Mouse (Mus musculus) hindbrain, embryonic 15.5 days (tissue): ENCODE measurements around the gene Lamb1. TPM values are rescaled to one million over a fixed set of nuclear protein-coding genes. Genes with fewer than 3 reads are reported as not detected.

Source experiments
- ATAC-seq: fragments of 200-750 bp; cut with Nextera tagmentation; 2 replicates; pipeline ENCODE4 v1.8.0; 2017; ENCODE audit warnings: low read depth, moderate number of reproducible peaks, moderate TSS enrichment; ENCODE audit not compliant: low FRiP score
- H3K27ac ChIP-seq: fragments of 300-500 bp; sonication (generic); replicated peaks from 2 replicates; pipeline ENCODE4 v1.5.1; 2015; ENCODE audit warnings: mild to moderate bottlenecking, inconsistent platforms
- H3K27me3 ChIP-seq: fragments of 300-500 bp; sonication (generic); 2 replicates; pipeline ENCODE4 v1.6.1; 2015; ENCODE audit warnings: control low read depth, inconsistent platforms
- H3K36me3 ChIP-seq: fragments of 300-500 bp; sonication (generic); 2 replicates; pipeline ENCODE4 v1.6.1; 2015; ENCODE audit warnings: control low read depth, inconsistent platforms
- H3K4me1 ChIP-seq: fragments of 300-500 bp; sonication (generic); replicated peaks from 2 replicates; pipeline ENCODE4 v1.6.1; 2015; ENCODE audit warnings: control low read depth, inconsistent platforms
- H3K4me2 ChIP-seq: fragments of 300-500 bp; sonication (generic); 2 replicates; pipeline ENCODE4 v1.6.1; 2015; ENCODE audit warnings: moderate library complexity, mild to moderate bottlenecking, inconsistent platforms
- H3K4me3 ChIP-seq: fragments of 300-500 bp; sonication (generic); 2 replicates; pipeline ENCODE4 v1.5.1; 2015; ENCODE audit warnings: mild to moderate bottlenecking, inconsistent platforms
- H3K9ac ChIP-seq: fragments of 300-500 bp; sonication (generic); 2 replicates; pipeline ENCODE4 v1.6.1; 2015; ENCODE audit warnings: inconsistent platforms
- H3K9me3 ChIP-seq: fragments of 300-500 bp; sonication (generic); 2 replicates; pipeline ENCODE4 v1.6.1; 2016; ENCODE audit warnings: control low read depth, inconsistent platforms
- WGBS: fragments of 180-500 bp; shearing (Covaris S2); methylation state at CpG from one replicate; pipeline ENCODE4 v1.1.7; 2015; 5-methylcytosine and 5-hydroxymethylcytosine counted together
- polyA plus RNA-seq: library from polyadenylated mRNA; unstranded; fragments of >200 nt; fragmentation: Nextera tagmentation; extraction: Ambion mirVana; gene quantifications from 2 replicates; pipeline ENCODE4 v1.2.1, GENCODE M21; 2015

Gene Lamb1
- polyA plus RNA-seq, 1 experiment from 2014 or later: 18.4 TPM

DNA sequence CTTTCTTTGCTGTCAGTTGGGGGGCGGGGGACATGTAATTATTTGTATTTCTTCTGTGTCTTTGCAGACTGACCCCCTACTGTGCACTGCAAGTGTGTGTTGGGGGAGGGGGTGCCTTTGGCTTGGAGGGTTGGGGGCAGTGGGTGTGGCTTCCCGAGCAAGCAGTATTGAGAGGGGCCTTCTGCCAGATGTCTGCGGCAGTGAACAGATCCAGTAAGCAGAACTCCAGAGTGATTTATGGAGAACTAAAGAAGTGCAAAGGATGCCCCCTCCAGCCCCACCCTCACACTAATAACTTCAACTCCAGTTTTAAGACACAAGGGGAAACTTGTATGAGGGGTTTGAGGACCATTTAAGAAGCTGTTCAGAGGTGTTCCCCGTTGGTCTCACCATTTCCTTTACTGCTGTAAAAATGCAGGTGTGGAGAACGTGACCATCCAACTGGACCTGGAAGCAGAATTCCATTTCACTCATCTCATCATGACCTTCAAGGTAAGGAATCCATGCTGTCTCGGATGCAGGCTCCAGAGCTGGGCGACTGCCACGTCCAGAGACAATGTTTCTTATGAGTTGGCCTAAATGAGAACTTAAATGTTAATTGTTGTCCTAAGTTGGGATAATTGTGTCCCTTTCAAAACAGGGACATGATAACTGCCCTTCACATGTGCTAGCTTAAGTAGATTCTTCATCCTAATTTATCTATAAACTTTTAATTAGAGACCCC is 7.1 kb downstream of the Lamb1 start:
- Histone ChIP-seq H3K27ac (no peak overlapping the region), H3K4me3 (no peak overlapping the region), H3K9ac (no peak overlapping the region), H3K36me3 (no peaks in the 10 kb centered on the region), H3K4me2 (no peak overlapping the region), H3K9me3 (no peaks in the 10 kb centered on the region), H3K27me3 (peaks cover 4% of the 10 kb centered on the region; the same call in 1 of the 2 replicates), H3K4me1 (no peaks in the 10 kb centered on the region; the same call in 1 of the 2 replicates)
- whole genome bisulfite sequencing: 66% methylated on average over 8 of the region's 8 CpGs
- no peak for ATAC-seq

DNA sequence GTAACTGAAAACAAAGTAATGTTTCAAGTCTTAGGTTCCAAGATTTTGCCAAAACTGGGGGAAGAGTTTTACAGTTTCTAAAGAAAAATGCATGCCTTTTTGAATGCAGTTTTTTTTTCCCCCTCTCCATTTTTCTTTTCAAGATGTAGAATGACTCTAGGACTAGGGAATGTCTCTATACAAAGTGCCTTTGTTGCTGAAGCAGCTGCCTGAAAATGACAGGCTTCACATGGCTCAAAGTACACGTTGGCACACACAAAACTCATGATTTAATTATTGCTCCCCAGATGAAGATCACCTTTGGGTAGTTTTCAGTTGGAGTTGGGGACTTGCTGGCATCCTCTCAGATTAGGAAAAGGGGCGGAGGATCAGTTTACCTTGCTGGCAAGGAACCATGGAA is 7.8 kb downstream of the Lamb1 start:
- 66% methylated on average over 2 of the region's 2 CpGs for WGBS
- ATAC-seq: no peak
- Histone ChIP-seq H3K27me3 (peaks cover 1% of the 10 kb centered on the region; the same call in 1 of the 2 replicates), H3K27ac (no peak overlapping the region), H3K4me2 (no peak overlapping the region), H3K9me3 (no peaks in the 10 kb centered on the region), H3K4me1 (no peaks in the 10 kb centered on the region; the same call in 1 of the 2 replicates), H3K4me3 (no peak overlapping the region), H3K9ac (no peak overlapping the region), H3K36me3 (no peaks in the 10 kb centered on the region)

DNA sequence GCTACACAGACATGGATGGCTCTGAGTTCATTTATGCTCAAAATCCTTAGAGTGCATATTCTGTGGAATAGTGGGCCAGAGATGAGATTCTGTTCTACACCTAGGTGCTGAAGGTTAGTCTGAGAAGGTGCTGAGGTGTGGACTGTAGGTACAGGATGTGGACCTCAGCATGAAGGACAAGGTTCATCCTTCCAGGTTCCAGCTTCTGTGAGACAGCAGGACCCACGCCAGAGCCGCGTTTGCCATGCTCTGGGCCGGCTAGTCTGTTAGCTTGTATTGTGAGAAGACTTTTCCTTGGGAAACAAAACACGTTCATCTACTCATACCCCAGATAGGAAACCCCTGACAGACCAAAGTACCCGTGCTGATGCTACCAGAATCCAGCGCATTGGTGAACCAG is 8.6 kb downstream of the Lamb1 start:
- no peak overlapping the region for H3K4me3 ChIP-seq
- H3K27me3 ChIP-seq: no peaks in the 10 kb centered on the region
- no peak overlapping the region for H3K9ac ChIP-seq
- no peak overlapping the region for H3K4me2 ChIP-seq
- WGBS: 96% methylated on average over 7 of the region's 7 CpGs
- no peak overlapping the region for H3K27ac ChIP-seq
- H3K9me3 ChIP-seq: no peaks in the 10 kb centered on the region
- H3K4me1 ChIP-seq: no peaks in the 10 kb centered on the region; the same call in 1 of the 2 replicates
- no peak for ATAC-seq
- H3K36me3 ChIP-seq: no peaks in the 10 kb centered on the region

DNA sequence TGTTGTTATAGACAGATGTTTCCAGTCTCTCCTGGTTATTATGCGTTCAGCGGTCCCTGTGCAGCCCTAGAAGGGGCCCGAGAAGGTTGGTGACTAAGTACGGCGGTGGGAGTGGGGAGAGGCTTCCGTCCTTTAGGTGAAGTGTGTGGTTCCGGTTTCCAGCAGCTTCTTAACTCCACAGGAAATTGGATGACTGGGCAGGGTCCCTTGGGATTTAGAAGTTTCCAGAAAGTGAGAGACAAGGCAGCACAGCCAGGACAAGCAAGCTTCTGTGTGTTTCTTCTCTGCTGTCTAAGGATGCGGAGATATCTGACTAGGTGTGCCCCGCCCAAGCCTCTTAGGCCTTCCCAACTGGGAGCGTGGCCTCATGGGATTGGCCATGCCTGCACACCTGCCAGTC is 10.4 kb downstream of the Lamb1 start:
- Histone ChIP-seq H3K9ac (no peak overlapping the region), H3K4me1 (no peaks in the 10 kb centered on the region; the same call in 1 of the 2 replicates), H3K4me3 (no peak overlapping the region), H3K36me3 (no peaks in the 10 kb centered on the region), H3K4me2 (no peak overlapping the region), H3K27me3 (no peaks in the 10 kb centered on the region), H3K9me3 (no peaks in the 10 kb centered on the region), H3K27ac (no peak overlapping the region)
- 87% methylated on average over 10 of the region's 10 CpGs for WGBS
- no peak for ATAC-seq

DNA sequence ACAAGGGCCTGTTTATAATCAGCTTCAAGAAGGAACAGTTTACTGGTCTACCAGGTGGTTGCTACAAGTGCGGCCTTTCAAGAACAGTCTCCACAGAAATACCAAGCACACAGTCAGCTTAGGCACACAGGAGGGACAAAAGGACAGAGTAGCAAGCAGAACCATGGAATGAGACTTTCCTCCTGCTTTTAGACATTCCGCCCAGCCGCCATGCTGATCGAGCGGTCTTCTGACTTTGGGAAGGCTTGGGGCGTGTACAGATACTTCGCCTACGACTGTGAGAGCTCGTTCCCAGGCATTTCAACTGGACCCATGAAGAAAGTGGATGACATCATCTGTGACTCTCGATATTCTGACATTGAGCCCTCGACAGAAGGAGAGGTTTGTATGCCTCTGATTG is 13.2 kb downstream of the Lamb1 start:
- H3K27ac ChIP-seq: no peak overlapping the region
- no peak overlapping the region for H3K9ac ChIP-seq
- H3K4me1 ChIP-seq: no peaks in the 10 kb centered on the region
- no peak overlapping the region for H3K4me3 ChIP-seq
- no peaks in the 10 kb centered on the region for H3K36me3 ChIP-seq
- no peaks in the 10 kb centered on the region for H3K9me3 ChIP-seq
- 95% methylated on average over 11 of the region's 11 CpGs for WGBS
- no peak for ATAC-seq
- H3K4me2 ChIP-seq: no peak overlapping the region
- H3K27me3 ChIP-seq: no peaks in the 10 kb centered on the region

DNA sequence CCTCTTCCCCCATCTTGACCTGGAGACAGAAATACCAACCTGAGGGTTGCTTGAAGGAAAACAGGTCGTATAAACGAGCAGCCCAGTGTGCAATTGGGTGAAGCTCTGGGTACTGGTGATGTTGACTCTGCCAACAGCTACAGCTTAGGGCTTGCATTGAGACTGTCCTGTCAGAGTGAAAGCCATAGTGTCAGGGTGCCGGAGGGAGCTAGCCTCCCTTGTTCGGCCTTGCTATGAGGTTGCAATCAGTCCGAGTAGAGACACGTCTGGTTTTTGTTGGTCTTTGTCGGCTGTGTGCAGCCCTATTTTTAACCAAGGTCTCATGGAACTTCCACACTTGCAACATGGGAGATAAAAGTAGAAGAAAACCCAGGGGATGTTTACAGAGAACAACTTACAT is 15.3 kb downstream of the Lamb1 start:
- H3K27me3 ChIP-seq: no peaks in the 10 kb centered on the region
- ATAC-seq: no peak

DNA sequence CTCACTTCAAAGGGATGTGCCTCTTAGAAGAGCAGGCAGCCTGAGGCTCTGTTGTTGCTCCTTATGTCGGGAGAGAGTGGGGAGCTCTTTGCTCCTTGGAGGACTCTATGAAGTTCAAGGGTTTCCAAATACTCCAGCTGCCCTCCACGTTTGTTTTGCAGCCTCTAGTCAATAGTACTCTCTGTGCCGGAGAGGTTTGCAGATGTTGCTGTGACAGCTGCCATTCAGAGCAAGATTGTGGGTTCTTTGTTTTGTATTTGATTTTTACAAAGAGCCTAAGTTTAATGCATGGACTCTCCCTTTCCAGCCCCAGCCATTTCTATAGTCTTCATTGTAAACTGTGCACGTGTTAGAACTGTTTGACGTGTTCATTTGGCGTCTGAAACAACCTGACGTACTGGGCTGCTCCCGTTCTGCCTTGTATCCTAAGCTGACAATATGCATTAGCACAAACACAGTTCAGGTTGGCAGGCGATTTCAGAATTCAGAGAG is 16.1 kb downstream of the Lamb1 start:
- 53% methylated on average over 9 of the region's 9 CpGs for WGBS

More for the DNA sequence above, 15.3 kb downstream of the Lamb1 start:
- Histone ChIP-seq H3K27ac (no peak overlapping the region), H3K36me3 (no peaks in the 10 kb centered on the region), H3K4me2 (no peak overlapping the region), H3K9ac (no peak overlapping the region), H3K9me3 (no peaks in the 10 kb centered on the region), H3K4me3 (no peak overlapping the region), H3K4me1 (no peaks in the 10 kb centered on the region)
- 91% methylated on average over 7 of the region's 7 CpGs for WGBS

DNA sequence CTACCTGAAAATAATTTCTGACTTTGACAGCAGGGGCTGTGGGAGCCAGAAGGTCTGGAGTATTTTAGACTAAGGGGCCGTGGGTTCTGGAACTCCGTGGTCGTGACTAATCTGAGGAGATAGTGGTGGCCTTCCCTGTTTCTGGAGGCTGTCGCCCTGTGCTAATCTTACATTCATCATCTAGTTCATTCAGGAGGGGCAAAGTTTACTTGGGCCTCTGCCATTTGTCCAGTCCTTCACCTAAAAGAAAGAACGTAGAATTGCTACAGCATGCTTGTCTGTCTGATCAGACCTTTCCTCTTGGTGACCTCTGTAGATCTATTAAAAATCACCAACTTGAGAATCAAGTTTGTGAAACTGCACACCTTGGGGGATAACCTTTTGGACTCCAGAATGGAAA is 17.2 kb downstream of the Lamb1 start:
- ATAC-seq: no peak
- 89% methylated on average over 5 of the region's 5 CpGs for WGBS
- H3K9ac ChIP-seq: no peak overlapping the region
- no peaks in the 10 kb centered on the region for H3K36me3 ChIP-seq
- H3K4me1 ChIP-seq: no peaks in the 10 kb centered on the region
- H3K27ac ChIP-seq: no peak overlapping the region
- no peaks in the 10 kb centered on the region for H3K9me3 ChIP-seq
- H3K27me3 ChIP-seq: no peaks in the 10 kb centered on the region
- no peak overlapping the region for H3K4me3 ChIP-seq
- no peak overlapping the region for H3K4me2 ChIP-seq

More for the DNA sequence above, 16.1 kb downstream of the Lamb1 start:
- Histone ChIP-seq H3K4me1 (no peaks in the 10 kb centered on the region), H3K27ac (no peak overlapping the region), H3K9me3 (no peaks in the 10 kb centered on the region), H3K4me3 (no peak overlapping the region), H3K27me3 (no peaks in the 10 kb centered on the region), H3K36me3 (no peaks in the 10 kb centered on the region), H3K9ac (no peak overlapping the region), H3K4me2 (no peak overlapping the region)
- ATAC-seq: no peak

DNA sequence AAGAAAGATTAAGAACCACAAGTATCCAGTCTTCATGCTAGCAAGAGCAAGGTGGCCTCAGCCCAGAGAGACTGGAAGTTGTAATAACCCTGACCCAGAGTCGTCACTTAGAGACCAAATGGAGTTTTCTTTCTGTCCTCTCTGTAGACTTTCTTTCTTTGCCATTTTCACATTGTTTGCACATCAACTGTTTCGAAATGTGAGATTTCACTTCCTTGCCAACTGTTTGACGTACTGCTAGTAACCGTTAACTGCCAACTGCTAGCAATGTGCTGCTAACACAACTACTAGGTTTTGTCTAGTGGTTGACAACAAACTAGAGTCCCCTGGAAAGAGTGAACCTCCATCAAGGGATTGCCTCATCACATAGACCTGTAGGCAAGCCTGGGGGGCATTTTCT is 18.1 kb downstream of the Lamb1 start:
- Histone ChIP-seq H3K9ac (no peak overlapping the region), H3K9me3 (no peaks in the 10 kb centered on the region), H3K27ac (no peak overlapping the region), H3K4me3 (no peak overlapping the region), H3K4me1 (no peaks in the 10 kb centered on the region), H3K36me3 (no peaks in the 10 kb centered on the region), H3K4me2 (no peak overlapping the region), H3K27me3 (no peaks in the 10 kb centered on the region)
- ATAC-seq: no peak
- WGBS: 88% methylated on average over 4 of the region's 4 CpGs

DNA sequence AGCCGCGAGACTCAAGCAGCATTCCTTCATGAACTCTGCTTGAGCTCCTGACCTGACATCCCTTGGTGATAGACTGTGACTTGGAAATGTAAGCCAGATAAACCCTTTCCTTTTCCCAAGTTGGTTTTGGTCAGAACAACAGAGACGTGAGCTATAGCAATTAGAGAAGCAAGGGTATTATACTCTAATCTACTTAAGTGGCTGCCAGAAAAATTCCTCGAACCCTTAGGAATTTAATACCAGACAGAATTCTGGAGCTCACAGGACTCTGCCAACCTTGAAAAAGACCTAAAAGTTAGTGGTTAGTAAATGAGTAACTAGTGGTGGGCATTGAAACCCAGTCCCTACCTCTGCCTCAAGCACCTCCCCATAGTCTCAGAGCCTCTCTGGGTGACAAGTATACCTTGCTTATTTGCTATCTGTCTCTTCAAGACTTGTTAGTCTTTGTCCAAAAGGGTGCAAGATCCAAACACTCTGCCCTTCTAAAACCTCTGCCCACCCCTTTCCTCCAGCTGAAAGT is 18.6 kb downstream of the Lamb1 start:
- Histone ChIP-seq H3K4me3 (no peak overlapping the region), H3K9me3 (no peaks in the 10 kb centered on the region), H3K4me2 (no peak overlapping the region), H3K9ac (no peak overlapping the region), H3K27me3 (no peaks in the 10 kb centered on the region), H3K36me3 (no peaks in the 10 kb centered on the region), H3K4me1 (no peaks in the 10 kb centered on the region), H3K27ac (no peak overlapping the region)
- ATAC-seq: no peak
- WGBS: 83% methylated on average over 4 of the region's 4 CpGs

DNA sequence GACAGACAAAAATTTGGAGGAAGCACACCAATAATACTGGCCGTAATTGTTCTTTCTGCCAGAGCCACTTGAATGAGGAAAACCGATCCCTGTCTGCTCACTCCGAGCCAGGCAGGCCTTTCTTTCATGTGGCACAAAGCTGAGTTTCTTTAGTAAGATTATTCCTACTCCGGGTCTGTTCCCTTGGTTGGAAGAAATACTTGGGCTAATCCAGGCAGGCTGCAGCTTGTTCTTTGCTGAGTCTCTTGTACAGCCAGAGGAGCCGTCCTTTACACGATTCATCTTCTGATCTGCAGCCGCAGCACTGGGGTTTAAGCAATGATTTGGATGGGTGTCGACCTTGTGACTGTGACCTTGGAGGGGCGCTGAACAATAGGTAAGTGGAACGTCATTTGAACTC is 24.0 kb downstream of the Lamb1 start:
- no peak for ATAC-seq
- no peak overlapping the region for H3K4me2 ChIP-seq
- no peak overlapping the region for H3K4me3 ChIP-seq
- no peaks in the 10 kb centered on the region; the same call in 1 of the 2 replicates for H3K4me1 ChIP-seq
- no peak overlapping the region for H3K9ac ChIP-seq
- H3K27ac ChIP-seq: no peak overlapping the region
- no peaks in the 10 kb centered on the region for H3K9me3 ChIP-seq
- H3K36me3 ChIP-seq: no peaks in the 10 kb centered on the region
- H3K27me3 ChIP-seq: no peaks in the 10 kb centered on the region
- WGBS: 90% methylated on average over 10 of the region's 10 CpGs

DNA sequence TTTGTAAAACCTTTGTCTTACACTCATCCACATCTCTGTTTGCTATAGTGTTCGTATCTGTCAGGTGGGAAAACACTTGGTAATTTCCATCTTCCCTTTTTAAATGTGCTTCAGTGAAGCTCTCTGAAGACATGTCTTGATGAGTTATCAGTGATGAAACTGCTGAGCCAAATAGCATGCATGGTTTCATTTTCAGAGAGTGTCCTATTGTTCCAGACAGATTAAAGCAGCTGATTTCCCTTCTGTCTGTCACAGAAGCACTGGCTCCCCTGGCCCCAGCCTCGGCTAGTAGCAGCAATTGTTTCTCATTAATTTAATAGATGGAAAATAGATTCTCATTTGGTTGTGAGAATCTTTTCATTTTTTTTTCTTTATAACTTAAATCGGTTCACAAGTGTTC is 25.9 kb downstream of the Lamb1 start:
- H3K9ac ChIP-seq: no peak overlapping the region
- H3K4me2 ChIP-seq: no peak overlapping the region
- no peaks in the 10 kb centered on the region for H3K27me3 ChIP-seq
- ATAC-seq: 0 out of 2 replicates have a peak, but pooled peaks have one; percentile 69
- H3K4me3 ChIP-seq: no peak overlapping the region
- no peak overlapping the region for H3K27ac ChIP-seq
- no peaks in the 10 kb centered on the region for H3K9me3 ChIP-seq
- WGBS: 74% methylated on average over 3 of the region's 3 CpGs
- H3K4me1 ChIP-seq: no peaks in the 10 kb centered on the region; the same call in none of the 2 replicates
- no peaks in the 10 kb centered on the region for H3K36me3 ChIP-seq
